Mouse (Mus musculus): ENCODE data around the gene Gm3402. TPM values are rescaled to one million over a fixed set of nuclear protein-coding genes. Genes with fewer than 3 reads are reported as not detected.

The Gm3402 gene
- polyA plus RNA-seq (2014; fragmentation: Illumina TruSeq; extraction: RNeasy Lipid Tissue Mini Kit (QIAGEN cat#74804); ENCODE audit: low read depth, low replicate concordance), result not detected

DNA sequence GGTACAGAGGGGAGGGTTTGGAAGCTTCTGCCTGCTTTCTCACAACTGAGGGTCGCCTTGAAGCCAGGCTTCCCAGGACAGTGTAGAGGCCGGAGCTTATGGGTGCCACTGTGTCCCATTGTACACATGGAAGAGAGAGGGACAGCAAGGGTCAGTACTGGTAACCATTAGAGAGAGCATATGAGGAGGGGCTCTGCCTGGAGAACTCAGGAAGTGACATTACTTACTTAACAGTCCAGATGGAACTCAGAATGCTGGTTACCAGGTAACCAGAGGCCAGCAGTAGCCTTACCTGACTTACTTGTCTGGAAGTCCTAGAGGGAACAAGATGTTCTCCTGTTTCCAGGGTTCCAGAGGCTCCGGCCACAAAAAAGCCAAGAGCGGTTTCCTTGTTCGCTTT lies at the start of gene Gm3402:
Gene Gm3402, plus strand, starts transcription at position 301 of the 400 bp plus-strand sequence.

DNA sequence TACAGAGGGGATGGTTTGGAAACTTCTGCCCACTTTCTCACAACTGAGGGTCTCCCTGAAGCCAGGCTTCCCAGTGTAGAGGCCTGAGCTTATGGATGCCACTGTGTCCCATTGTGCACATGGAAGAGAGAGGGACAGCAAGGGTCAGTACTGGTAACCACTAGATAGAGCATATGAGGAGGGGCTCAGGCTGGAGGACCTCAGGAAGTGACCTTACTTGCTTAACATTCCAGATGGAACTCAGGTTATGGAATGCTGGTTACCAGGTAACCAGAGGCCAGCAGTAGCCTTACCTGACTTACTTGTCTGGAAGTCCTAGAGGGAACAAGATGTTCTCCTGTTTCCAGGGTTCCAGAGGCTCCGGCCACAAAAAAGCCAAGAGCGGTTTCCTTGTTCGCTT lies 32.3 kb upstream of the Gm3402 start, which contains the start of gene Gm6408:
Gene Gm6408, plus strand, starts transcription at position 301 of the 400 bp plus-strand sequence.

GRCm38 (mm10) chr5:146491063-146491462 lies 22.9 kb upstream of the Gm3402 start, which contains the start of gene Gm6370:
TSS of gene Gm6370 (plus strand) at chr5:146491363.

GRCm38 (mm10) chr5:146502099-146502498 lies 11.8 kb upstream of the Gm3402 start, which contains the start of gene 4930449I24Rik:
TSS of gene 4930449I24Rik (plus strand) at chr5:146502399.

DNA sequence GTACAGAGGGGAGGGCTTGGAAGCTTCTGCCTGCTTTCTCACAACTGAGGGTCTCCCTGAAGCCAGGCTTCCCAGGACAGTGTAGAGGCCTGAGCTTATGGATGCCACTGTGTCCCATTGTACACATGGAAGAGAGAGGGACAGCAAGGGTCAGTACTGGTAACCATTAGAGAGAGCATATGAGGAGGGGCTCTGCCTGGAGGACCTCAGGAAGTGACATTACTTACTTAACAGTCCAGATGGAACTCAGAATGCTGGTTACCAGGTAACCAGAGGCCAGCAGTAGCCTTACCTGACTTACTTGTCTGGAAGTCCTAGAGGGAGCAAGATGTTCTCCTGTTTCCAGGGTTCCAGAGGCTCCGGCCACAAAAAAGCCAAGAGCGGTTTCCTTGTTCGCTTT lies 11.6 kb downstream of the Gm3402 start, which contains the start of gene Gm3404:
Gene Gm3404, plus strand, starts transcription at position 301 of the 400 bp plus-strand sequence.

DNA sequence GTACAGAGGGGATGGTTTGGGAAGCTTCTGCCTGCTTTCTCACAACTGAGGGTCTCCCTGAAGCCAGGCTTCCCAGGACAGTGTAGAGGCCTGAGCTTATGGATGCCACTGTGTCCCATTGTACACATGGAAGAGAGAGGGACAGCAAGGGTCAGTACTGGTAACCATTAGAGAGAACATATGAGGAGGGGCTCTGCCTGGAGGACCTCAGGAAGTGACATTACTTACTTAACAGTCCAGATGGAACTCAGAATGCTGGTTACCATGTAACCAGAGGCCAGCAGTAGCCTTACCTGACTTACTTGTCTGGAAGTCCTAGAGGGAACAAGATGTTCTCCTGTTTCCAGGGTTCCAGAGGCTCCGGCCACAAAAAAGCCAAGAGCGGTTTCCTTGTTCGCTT lies 23.4 kb downstream of the Gm3402 start, which contains the start of gene Gm3409:
Gene Gm3409, plus strand, starts transcription at position 301 of the 400 bp plus-strand sequence.

DNA sequence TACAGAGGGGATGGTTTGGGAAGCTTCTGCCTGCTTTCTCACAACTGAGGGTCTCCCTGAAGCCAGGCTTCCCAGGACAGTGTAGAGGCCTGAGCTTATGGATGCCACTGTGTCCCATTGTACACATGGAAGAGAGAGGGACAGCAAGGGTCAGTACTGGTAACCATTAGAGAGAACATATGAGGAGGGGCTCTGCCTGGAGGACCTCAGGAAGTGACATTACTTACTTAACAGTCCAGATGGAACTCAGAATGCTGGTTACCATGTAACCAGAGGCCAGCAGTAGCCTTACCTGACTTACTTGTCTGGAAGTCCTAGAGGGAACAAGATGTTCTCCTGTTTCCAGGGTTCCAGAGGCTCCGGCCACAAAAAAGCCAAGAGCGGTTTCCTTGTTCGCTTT lies 41.9 kb downstream of the Gm3402 start, which contains the start of gene Gm3415:
Gene Gm3415, plus strand, starts transcription at position 301 of the 400 bp plus-strand sequence.

Other genes starting within 250 kb of the Gm3402 start
- 5.1 TPM for gene Wasf3, start 129.1 kb upstream of the Gm3402 start, polyA plus RNA-seq (2014; fragmentation: Illumina TruSeq; extraction: RNeasy Lipid Tissue Mini Kit (QIAGEN cat#74804); ENCODE audit: low read depth, low replicate concordance)
- not detected for gene Gm6408, start 32.2 kb upstream of the Gm3402 start, polyA plus RNA-seq (2014; fragmentation: Illumina TruSeq; extraction: RNeasy Lipid Tissue Mini Kit (QIAGEN cat#74804); ENCODE audit: low read depth, low replicate concordance)
- gene Gm6370, start 22.8 kb upstream of the Gm3402 start, polyA plus RNA-seq (2014; fragmentation: Illumina TruSeq; extraction: RNeasy Lipid Tissue Mini Kit (QIAGEN cat#74804); ENCODE audit: low read depth, low replicate concordance), result not detected
- not detected for gene 4930449I24Rik, start 11.7 kb upstream of the Gm3402 start, polyA plus RNA-seq (2014; fragmentation: Illumina TruSeq; extraction: RNeasy Lipid Tissue Mini Kit (QIAGEN cat#74804); ENCODE audit: low read depth, low replicate concordance)
- not detected for gene Gm3404, start 11.7 kb downstream of the Gm3402 start, polyA plus RNA-seq (2014; fragmentation: Illumina TruSeq; extraction: RNeasy Lipid Tissue Mini Kit (QIAGEN cat#74804); ENCODE audit: low read depth, low replicate concordance)
- gene Gm3409, start 23.5 kb downstream of the Gm3402 start, polyA plus RNA-seq (2014; fragmentation: Illumina TruSeq; extraction: RNeasy Lipid Tissue Mini Kit (QIAGEN cat#74804); ENCODE audit: low read depth, low replicate concordance), result not detected
- not detected for gene Gm3415, start 42.0 kb downstream of the Gm3402 start, polyA plus RNA-seq (2014; fragmentation: Illumina TruSeq; extraction: RNeasy Lipid Tissue Mini Kit (QIAGEN cat#74804); ENCODE audit: low read depth, low replicate concordance)
- not detected for gene Gpr12, start 71.1 kb downstream of the Gm3402 start, polyA plus RNA-seq (2014; fragmentation: Illumina TruSeq; extraction: RNeasy Lipid Tissue Mini Kit (QIAGEN cat#74804); ENCODE audit: low read depth, low replicate concordance)

All from sigmoid colon, adult 10 weeks (tissue).